Mouse (Mus musculus) CH12.LX (cell line): ENCODE results near the gene Vhl. TPM values are rescaled to one million over a fixed set of nuclear protein-coding genes. Genes with fewer than 3 reads are reported as not detected.

Source experiments
- DNase-seq: peaks from one replicate; pipeline ENCODE4 v3.0.0-alpha.2; 2013; ENCODE audit errors: extremely low read depth
- H3K27ac ChIP-seq: 2 replicates; pipeline ENCODE4 v1.5.1; 2012; ENCODE audit warnings: low read depth, mild to moderate bottlenecking, control low read depth, moderate library complexity; ENCODE audit not compliant: insufficient read depth
- H3K27me3 ChIP-seq: replicated peaks from 2 replicates; pipeline ENCODE3; 2012; ENCODE audit warnings: inconsistent platforms
- H3K36me3 ChIP-seq, 2 experiments: replicated peaks in 1 of 2; 2 replicates each; pipeline versions ENCODE3 to v1.6.1; 2012; ENCODE audit warnings: inconsistent platforms in 1 of 2, low read length in 1 of 2, mild to moderate bottlenecking in 1 of 2, mixed read lengths in 1 of 2, moderate library complexity in 1 of 2; ENCODE audit not compliant: control insufficient read depth in 1 of 2, insufficient read depth in 1 of 2
- H3K4me1 ChIP-seq, 2 experiments: 2 replicates each; pipeline ENCODE4 v1.6.1; 2012; ENCODE audit warnings: inconsistent platforms in 1 of 2, moderate library complexity in 1 of 2; ENCODE audit not compliant: insufficient read depth in 2 of 2, control insufficient read depth in 1 of 2
- H3K4me2 ChIP-seq: 2 replicates; pipeline ENCODE4 v1.6.1; 2012; ENCODE audit warnings: low read depth, mild to moderate bottlenecking, control low read depth; ENCODE audit not compliant: poor library complexity, insufficient read depth, severe bottlenecking
- H3K4me3 ChIP-seq, 3 experiments: fragments of 150-350 bp in 1 of 3; sonication (generic) in 1 of 3; replicated peaks in 1 of 3; 2 replicates each; pipeline versions ENCODE3 to v1.5.1; 2011 to 2012; ENCODE audit warnings: low read depth in 2 of 3, low read length in 2 of 3, mild to moderate bottlenecking in 2 of 3, moderate library complexity in 2 of 3, control low read depth in 1 of 3, improper control_type of control experiment in 1 of 3, inconsistent platforms in 1 of 3, mixed read lengths in 1 of 3; ENCODE audit not compliant: poor library complexity in 1 of 3
- H3K79me2 ChIP-seq: replicated peaks from 2 replicates; pipeline ENCODE4 v1.6.1; 2012; ENCODE audit warnings: mild to moderate bottlenecking, moderate library complexity; ENCODE audit not compliant: control insufficient read depth, poor library complexity, insufficient read depth, severe bottlenecking; ENCODE audit errors: extremely low read depth
- H3K9ac ChIP-seq: 2 replicates; pipeline ENCODE4 v1.6.1; 2012; ENCODE audit warnings: low read depth, mild to moderate bottlenecking, control low read depth, moderate library complexity; ENCODE audit not compliant: insufficient read depth
- H3K9me3 ChIP-seq: replicated peaks from 2 replicates; pipeline ENCODE3; 2012; ENCODE audit warnings: low read length, inconsistent platforms, mixed read lengths
- BHLHE40 ChIP-seq: IDR thresholded peaks from 2 replicates; pipeline ENCODE4 v1.6.1; 2011; ENCODE audit warnings: mild to moderate bottlenecking, low read depth, low read length, improper control_type of control experiment
- CHD1 ChIP-seq: IDR thresholded peaks from 2 replicates; pipeline ENCODE4 v1.6.1; 2012; ENCODE audit warnings: low read depth, low read length, improper control_type of control experiment, inconsistent platforms
- ETS1 ChIP-seq: conservative IDR thresholded peaks from 2 replicates; pipeline ENCODE4 v1.6.1; 2012; ENCODE audit warnings: low read depth, mild to moderate bottlenecking, inconsistent platforms, low read length, improper control_type of control experiment, moderate library complexity
- GABPA ChIP-seq: IDR thresholded peaks from 2 replicates; pipeline ENCODE4 v1.6.1; 2012; ENCODE audit warnings: low read depth, low read length, improper control_type of control experiment, inconsistent platforms; ENCODE audit not compliant: insufficient replicate concordance
- MAX ChIP-seq: IDR thresholded peaks from 2 replicates; pipeline ENCODE4 v1.6.1; 2011; ENCODE audit warnings: low read length, improper control_type of control experiment
- MEF2A ChIP-seq: IDR thresholded peaks from 2 replicates; pipeline ENCODE4 v1.6.1; 2014; ENCODE audit warnings: low read depth, mild to moderate bottlenecking, inconsistent platforms, low read length, improper control_type of control experiment, borderline replicate concordance
- MXI1 ChIP-seq: IDR thresholded peaks from 2 replicates; pipeline ENCODE4 v1.6.1; 2011; ENCODE audit warnings: mild to moderate bottlenecking, low read depth, low read length, improper control_type of control experiment
- RAD21 ChIP-seq: IDR thresholded peaks from 2 replicates; pipeline ENCODE4 v1.6.1; 2011; ENCODE audit warnings: low read depth, mild to moderate bottlenecking, low read length, improper control_type of control experiment, moderate library complexity
- SIN3A ChIP-seq: IDR thresholded peaks from 2 replicates; pipeline ENCODE4 v1.6.1; 2012; ENCODE audit warnings: low read length, improper control_type of control experiment, inconsistent platforms
- SMC3 ChIP-seq: IDR thresholded peaks from 2 replicates; pipeline ENCODE4 v1.6.1; 2011; ENCODE audit warnings: low read depth, low read length, improper control_type of control experiment
- USF2 ChIP-seq: conservative IDR thresholded peaks from 2 replicates; pipeline ENCODE4 v1.6.1; 2011; ENCODE audit warnings: low read depth, low read length, improper control_type of control experiment
- ZC3H11A ChIP-seq: IDR thresholded peaks from 2 replicates; pipeline ENCODE4 v1.6.1; 2012; ENCODE audit warnings: low read depth, mild to moderate bottlenecking, inconsistent platforms, low read length, improper control_type of control experiment
- ZKSCAN1 ChIP-seq: IDR thresholded peaks from 2 replicates; pipeline ENCODE4 v1.6.1; 2012; ENCODE audit warnings: low read depth, inconsistent platforms, low read length, improper control_type of control experiment, borderline replicate concordance
- dilution Hi-C: fragments of 300-500 bp; cut with MboI; formaldehyde crosslinking; loops from 2 replicates; pipeline ENCODE4 v1.14.3; 2020; ENCODE audit warnings: low sequenced_read_pairs; ENCODE audit not compliant: extremely low pct_unique_long_range_greater_than_20kb, extremely low pct_ligation_motif_present
- in situ Hi-C: fragments of 300-500 bp; cut with MboI; formaldehyde crosslinking; loops from 3 replicates; pipeline ENCODE4 v1.14.3; 2019; ENCODE audit warnings: low sequenced_read_pairs, low pct_ligation_motif_present, low pct_unique_long_range_greater_than_20kb, mixed read lengths
- polyA plus RNA-seq: library from polyadenylated mRNA; unstranded; fragments of >175 nt; gene quantifications from 2 replicates; pipeline ENCODE4 v1.2.1, GENCODE M21; 2012; ENCODE audit warnings: low read depth; ENCODE audit not compliant: insufficient read length
- total RNA-seq, 2 experiments: library from RNA; depleted of rRNA; stranded (reverse); fragments of 300-350 nt in 1 of 2; fragments of >200 nt in 1 of 2; gene quantifications; 2 replicates each; pipeline ENCODE4 v1.2.3; 2012 to 2014

The Vhl gene
- total and polyA plus RNA-seq, 3 experiments, result 14.2 to 36.6 (median 23.1) TPM

DNA sequence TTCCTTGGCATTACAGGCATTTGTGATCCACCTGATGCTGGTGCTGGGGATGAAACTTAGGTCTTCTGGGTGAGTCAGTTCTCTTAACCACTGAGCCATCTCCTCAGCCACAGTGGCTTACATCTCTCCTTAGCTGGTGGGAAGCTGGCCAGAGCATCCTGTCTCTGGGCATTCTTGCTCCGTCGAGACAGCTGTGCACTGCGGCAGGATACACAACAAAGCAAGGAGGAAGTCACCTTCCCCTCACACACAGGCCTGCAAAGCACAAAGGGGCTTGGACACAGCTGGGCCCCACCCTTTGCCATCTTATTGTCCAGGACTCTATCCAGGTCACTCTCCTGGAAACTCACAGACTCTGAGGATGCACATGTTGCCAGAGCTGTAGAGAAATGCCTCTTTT is 34.5 kb downstream of the Vhl start:
- no peak for TF ChIP-seq GABPA
- no peak for TF ChIP-seq MAX
- peaks cover 31 to 69% of the 10 kb centered on the region in 2 experiments for H3K4me1 ChIP-seq
- peaks cover 46% of the 10 kb centered on the region for H3K79me2 ChIP-seq
- no peaks in the 10 kb centered on the region for H3K27me3 ChIP-seq
- H3K9me3 ChIP-seq, result peaks cover 9% of the 10 kb centered on the region
- no peak overlapping the region for H3K4me3 ChIP-seq
- DNase-seq, result no peak
- no peak overlapping the region for H3K9ac ChIP-seq
- H3K36me3 ChIP-seq, result peaks cover 25 to 47% of the 10 kb centered on the region in 2 experiments
- in situ Hi-C loops (no loop called here), dilution Hi-C loops (no loop called here)
- H3K27ac ChIP-seq, result peak overlapping the region; percentile 76
- peak overlapping the region; percentile 46 for H3K4me2 ChIP-seq

DNA sequence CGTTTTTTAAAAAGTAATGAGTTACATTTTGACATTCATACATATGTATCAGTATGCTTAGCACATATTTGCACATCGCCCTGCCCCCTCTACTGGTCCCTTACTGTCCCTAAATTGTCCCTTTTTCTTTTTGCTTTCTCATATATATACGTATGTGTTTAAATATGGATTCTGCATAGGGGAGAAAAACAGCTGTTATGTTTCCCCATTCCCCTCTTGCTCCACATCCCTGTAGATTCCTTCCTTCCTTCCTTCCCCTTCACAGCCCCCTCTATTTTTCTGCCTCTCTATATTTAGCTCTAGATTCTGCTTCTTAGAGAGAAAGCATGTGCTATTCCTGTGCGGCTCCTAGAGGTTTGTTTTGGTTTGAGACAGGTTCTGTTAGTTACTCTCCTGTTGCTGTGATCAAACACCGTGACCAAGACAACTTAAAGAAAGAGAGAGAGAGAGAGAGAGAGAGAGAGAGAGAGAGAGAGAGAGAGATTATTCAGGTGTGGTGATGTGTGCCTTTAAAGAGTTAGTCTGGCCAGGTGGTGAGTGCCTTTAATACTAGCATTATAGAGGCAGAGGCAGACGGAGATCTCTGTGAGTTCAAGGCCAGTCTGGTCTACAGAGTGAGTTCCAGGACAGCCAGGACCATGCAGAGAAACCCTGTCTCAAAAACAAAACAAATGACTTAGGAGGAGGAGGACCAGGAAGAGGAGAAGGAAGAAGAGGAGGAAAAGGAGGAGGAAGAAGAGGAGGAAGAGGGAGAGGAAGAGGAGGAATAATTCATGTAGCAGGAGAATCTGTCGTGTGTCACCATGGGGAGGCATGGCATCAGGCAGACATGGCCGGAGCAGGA is 36.1 kb downstream of the Vhl start:
- Histone ChIP-seq H3K27me3 (no peaks in the 10 kb centered on the region), H3K4me1 (peaks cover 42 to 72% of the 10 kb centered on the region in 2 experiments), H3K4me2 (peak overlapping the region; percentile 68), H3K36me3 (peaks cover 18 to 36% of the 10 kb centered on the region in 2 experiments), H3K9ac (peak overlapping the region; percentile 69), H3K9me3 (peaks cover 9% of the 10 kb centered on the region), H3K79me2 (peaks cover 54% of the 10 kb centered on the region), H3K4me3 (peak overlapping the region; percentile 49 to 60 (median 57)), H3K27ac (peak overlapping the region; percentile 99)
- in situ Hi-C loops, result no loop called here
- no peak for DNase-seq
- dilution Hi-C loops, result no loop called here
- peak; percentile 54; the same call in 1 of the 2 replicates for TF ChIP-seq BHLHE40
- TF ChIP-seq ETS1, result peak; percentile 42
- peak; percentile 36; the same call in 1 of the 2 replicates for TF ChIP-seq SIN3A
- peak; percentile 65 for TF ChIP-seq MXI1
- no peak for TF ChIP-seq USF2
- no peak for TF ChIP-seq ZKSCAN1
- TF ChIP-seq MEF2A, result peak; percentile 81; the same call in 1 of the 2 replicates
- no peak for TF ChIP-seq RAD21
- peak; percentile 42; the same call in 1 of the 2 replicates for TF ChIP-seq MAX
- no peak for TF ChIP-seq ZC3H11A
- no peak for TF ChIP-seq SMC3
- TF ChIP-seq CHD1, result peak; percentile 71; the same call in 1 of the 2 replicates
